Mouse (Mus musculus): ENCODE data around the gene Palm3.

Palm3 gene

GRCm38 (mm10) chr8:84023631-84024030 is 2.4 kb downstream of the Palm3 start:
- DNase-seq (ENCODE audit: low read depth, low spot score) = no peak

- peak; percentile 62 for DNase-seq (ENCODE audit: low read depth, low spot score)
Observed at GRCm38 (mm10) chr8:84024171-84024570, 2.9 kb downstream of the Palm3 start.

- no peak for DNase-seq (ENCODE audit: low read depth, low spot score)
Observed at GRCm38 (mm10) chr8:84025863-84026262, 4.6 kb downstream of the Palm3 start.

- no peak for DNase-seq (ENCODE audit: low read depth, low spot score)
Observed at GRCm38 (mm10) chr8:84027449-84027848, 6.2 kb downstream of the Palm3 start.

GRCm38 (mm10) chr8:84029272-84029671 is 8.0 kb downstream of the Palm3 start:
- no peak for DNase-seq (ENCODE audit: low read depth, low spot score)

- no peak for DNase-seq (ENCODE audit: low read depth, low spot score)
Observed at GRCm38 (mm10) chr8:84032777-84033176, 11.5 kb downstream of the Palm3 start.

- DNase-seq (ENCODE audit: low read depth, low spot score) = no peak
Observed at GRCm38 (mm10) chr8:84038015-84038414, 16.7 kb downstream of the Palm3 start.

- peak; percentile 84 for DNase-seq (ENCODE audit: low read depth, low spot score)
Observed at GRCm38 (mm10) chr8:84039050-84039449, 17.8 kb downstream of the Palm3 start.

GRCm38 (mm10) chr8:84042066-84042947 is 21.0 kb downstream of the Palm3 start, which contains the start of gene Il27ra:
Gene Il27ra, minus strand, starts transcription at chr8:84042589.
- DNase-seq (ENCODE audit: low read depth, low spot score) = peak; percentile 53

- DNase-seq (ENCODE audit: low read depth, low spot score) = no peak
Observed at GRCm38 (mm10) chr8:84042948-84043342, 21.7 kb downstream of the Palm3 start.

GRCm38 (mm10) chr8:84044103-84044502 is 22.8 kb downstream of the Palm3 start:
- no peak for DNase-seq (ENCODE audit: low read depth, low spot score)

GRCm38 (mm10) chr8:84044900-84045299 is 23.6 kb downstream of the Palm3 start, which contains the start of gene Rln3:
Gene Rln3, minus strand, starts transcription at chr8:84045000.
- no peak for DNase-seq (ENCODE audit: low read depth, low spot score)

GRCm38 (mm10) chr8:84046505-84046904 is 25.2 kb downstream of the Palm3 start:
- DNase-seq (ENCODE audit: low read depth, low spot score) = no peak

- DNase-seq (ENCODE audit: low read depth, low spot score) = no peak
Observed at GRCm38 (mm10) chr8:84048171-84048570, 26.9 kb downstream of the Palm3 start.

GRCm38 (mm10) chr8:84052746-84053145 is 31.5 kb downstream of the Palm3 start:
- no peak for DNase-seq (ENCODE audit: low read depth, low spot score)

GRCm38 (mm10) chr8:84053229-84053628 is 32.0 kb downstream of the Palm3 start:
- DNase-seq (ENCODE audit: low read depth, low spot score) = no peak

- DNase-seq (ENCODE audit: low read depth, low spot score) = no peak
Observed at GRCm38 (mm10) chr8:84057827-84058226, 36.6 kb downstream of the Palm3 start.

- DNase-seq (ENCODE audit: low read depth, low spot score) = no peak
Observed at GRCm38 (mm10) chr8:84059226-84059625, 38.0 kb downstream of the Palm3 start.

- no peak for DNase-seq (ENCODE audit: low read depth, low spot score)
Observed at GRCm38 (mm10) chr8:84060245-84060644, 39.0 kb downstream of the Palm3 start.

GRCm38 (mm10) chr8:84063861-84064610 is 42.8 kb downstream of the Palm3 start:
- no peak for DNase-seq (ENCODE audit: low read depth, low spot score)

- DNase-seq (ENCODE audit: low read depth, low spot score) = no peak
Observed at GRCm38 (mm10) chr8:84065037-84065436, 43.8 kb downstream of the Palm3 start, which contains the start of gene Gm10643. Gene Gm10643, minus strand, starts transcription at chr8:84065137.

GRCm38 (mm10) chr8:84065457-84066072 is 44.3 kb downstream of the Palm3 start:
- DNase-seq (ENCODE audit: low read depth, low spot score) = no peak
